Mouse (Mus musculus): ENCODE data around the gene Lif. TPM values are rescaled to one million over a fixed set of nuclear protein-coding genes. Genes with fewer than 3 reads are reported as not detected.

The Lif gene
- total RNA-seq, 2 experiments from 2014 or later: 0.23 to 0.25 TPM

- intact Hi-C loops (cut with DNase I): no loop called here
- no peak for DNase-seq (ENCODE audit: low spot score in 2 of 2)
Observed at GRCm38 (mm10) chr11:4252886-4253285, 4.5 kb upstream of the Lif start.

- no peak for DNase-seq (ENCODE audit: low spot score in 2 of 2)
- intact Hi-C loops (cut with DNase I): loop anchor here (1.0 kb wide), 2 partner anchors 37 to 165 kb away; no protein-coding TSS in a partner anchor
Observed at GRCm38 (mm10) chr11:4257756-4258155, 399 bp downstream of the Lif start.

- peak; percentile 79 to 85 for DNase-seq (ENCODE audit: low spot score in 2 of 2)
- intact Hi-C loops (cut with DNase I): loop anchor here (1.0 kb wide), 2 partner anchors 38 to 164 kb away; no protein-coding TSS in a partner anchor
Observed at GRCm38 (mm10) chr11:4258657-4259082, 1.3 kb downstream of the Lif start.

GRCm38 (mm10) chr11:4260463-4261187 is 3.3 kb downstream of the Lif start:
- intact Hi-C loops (cut with DNase I): no loop called here
- no peak for DNase-seq (ENCODE audit: low spot score in 2 of 2)

- intact Hi-C loops (cut with DNase I): no loop called here
- DNase-seq (ENCODE audit: low spot score in 2 of 2): peak in 1 of 2 experiments; percentile 37
Observed at GRCm38 (mm10) chr11:4261188-4261494, 3.8 kb downstream of the Lif start.

GRCm38 (mm10) chr11:4261969-4262368 is 4.6 kb downstream of the Lif start:
- no peak for DNase-seq (ENCODE audit: low spot score in 2 of 2)
- intact Hi-C loops (cut with DNase I): no loop called here

GRCm38 (mm10) chr11:4262847-4263246 is 5.5 kb downstream of the Lif start:
- intact Hi-C loops (cut with DNase I): no loop called here

GRCm38 (mm10) chr11:4263296-4263695 is 5.9 kb downstream of the Lif start:
- DNase-seq (ENCODE audit: low spot score in 2 of 2): no peak
- intact Hi-C loops (cut with DNase I): no loop called here

More at GRCm38 (mm10) chr11:4262847-4263246, 5.5 kb downstream of the Lif start:
- no peak for DNase-seq (ENCODE audit: low spot score in 2 of 2)

GRCm38 (mm10) chr11:4264066-4264465 is 6.7 kb downstream of the Lif start:
- no peak for DNase-seq (ENCODE audit: low spot score in 2 of 2)
- intact Hi-C loops (cut with DNase I): no loop called here

- intact Hi-C loops (cut with DNase I): no loop called here
- no peak for DNase-seq (ENCODE audit: low spot score in 2 of 2)
Observed at GRCm38 (mm10) chr11:4266271-4267201, 9.2 kb downstream of the Lif start.

GRCm38 (mm10) chr11:4267202-4267578 is 9.8 kb downstream of the Lif start:
- DNase-seq (ENCODE audit: low spot score in 2 of 2): no peak
- intact Hi-C loops (cut with DNase I): no loop called here

GRCm38 (mm10) chr11:4268500-4268899 is 11.1 kb downstream of the Lif start:
- no peak for DNase-seq (ENCODE audit: low spot score in 2 of 2)
- intact Hi-C loops (cut with DNase I): no loop called here

- intact Hi-C loops (cut with DNase I): no loop called here
- DNase-seq (ENCODE audit: low spot score in 2 of 2): no peak
Observed at GRCm38 (mm10) chr11:4270744-4271459, 13.5 kb downstream of the Lif start.

GRCm38 (mm10) chr11:4271544-4271943 is 14.2 kb downstream of the Lif start:
- no peak for DNase-seq (ENCODE audit: low spot score in 2 of 2)
- intact Hi-C loops (cut with DNase I): no loop called here

- intact Hi-C loops (cut with DNase I): no loop called here
- DNase-seq (ENCODE audit: low spot score in 2 of 2): no peak
Observed at GRCm38 (mm10) chr11:4276411-4276861, 19.1 kb downstream of the Lif start.

- intact Hi-C loops (cut with DNase I): no loop called here
- no peak for DNase-seq (ENCODE audit: low spot score in 2 of 2)
Observed at GRCm38 (mm10) chr11:4279909-4280308, 22.6 kb downstream of the Lif start.

- intact Hi-C loops (cut with DNase I): no loop called here
- no peak for DNase-seq (ENCODE audit: low spot score in 2 of 2)
Observed at GRCm38 (mm10) chr11:4281852-4282251, 24.5 kb downstream of the Lif start.

- DNase-seq (ENCODE audit: low spot score in 2 of 2): no peak
- intact Hi-C loops (cut with DNase I): no loop called here
Observed at GRCm38 (mm10) chr11:4283627-4284026, 26.3 kb downstream of the Lif start.

- DNase-seq (ENCODE audit: low spot score in 2 of 2): no peak
- intact Hi-C loops (cut with DNase I): no loop called here
Observed at GRCm38 (mm10) chr11:4289280-4289679, 31.9 kb downstream of the Lif start.

GRCm38 (mm10) chr11:4291639-4292038 is 34.3 kb downstream of the Lif start:
- intact Hi-C loops (cut with DNase I): no loop called here
- DNase-seq (ENCODE audit: low spot score in 2 of 2): peak; percentile 13 to 55
